Mouse (Mus musculus): ENCODE measurements around the gene Tmem186.

The Tmem186 gene

GRCm38 (mm10) chr16:8667814-8668213 is 30.3 kb upstream of the Tmem186 start:
- no peak for DNase-seq (ENCODE audit: extremely low spot score, low read depth, low spot score)

GRCm38 (mm10) chr16:8667261-8667660 is 29.7 kb upstream of the Tmem186 start:
- no peak for DNase-seq (ENCODE audit: extremely low spot score, low read depth, low spot score)

GRCm38 (mm10) chr16:8666452-8666851 is 28.9 kb upstream of the Tmem186 start:
- DNase-seq (ENCODE audit: extremely low spot score, low read depth, low spot score): no peak

- no peak for DNase-seq (ENCODE audit: extremely low spot score, low read depth, low spot score)
Observed at GRCm38 (mm10) chr16:8665367-8665766, 27.9 kb upstream of the Tmem186 start.

- DNase-seq (ENCODE audit: extremely low spot score, low read depth, low spot score): no peak
Observed at GRCm38 (mm10) chr16:8663606-8664539, 26.4 kb upstream of the Tmem186 start.

GRCm38 (mm10) chr16:8663022-8663421 is 25.5 kb upstream of the Tmem186 start:
- DNase-seq (ENCODE audit: extremely low spot score, low read depth, low spot score): no peak

GRCm38 (mm10) chr16:8658764-8659163 is 21.3 kb upstream of the Tmem186 start:
- no peak for DNase-seq (ENCODE audit: extremely low spot score, low read depth, low spot score)

- DNase-seq (ENCODE audit: extremely low spot score, low read depth, low spot score): no peak
Observed at GRCm38 (mm10) chr16:8658349-8658748, 20.8 kb upstream of the Tmem186 start.

GRCm38 (mm10) chr16:8656256-8656655 is 18.7 kb upstream of the Tmem186 start:
- no peak for DNase-seq (ENCODE audit: extremely low spot score, low read depth, low spot score)

GRCm38 (mm10) chr16:8655599-8655998 is 18.1 kb upstream of the Tmem186 start:
- DNase-seq (ENCODE audit: extremely low spot score, low read depth, low spot score): no peak

- no peak for DNase-seq (ENCODE audit: extremely low spot score, low read depth, low spot score)
Observed at GRCm38 (mm10) chr16:8655108-8655507, 17.6 kb upstream of the Tmem186 start.

GRCm38 (mm10) chr16:8650007-8650406 is 12.5 kb upstream of the Tmem186 start:
- no peak for DNase-seq (ENCODE audit: extremely low spot score, low read depth, low spot score)

GRCm38 (mm10) chr16:8645546-8645945 is 8.0 kb upstream of the Tmem186 start:
- DNase-seq (ENCODE audit: extremely low spot score, low read depth, low spot score): no peak

- no peak for DNase-seq (ENCODE audit: extremely low spot score, low read depth, low spot score)
Observed at GRCm38 (mm10) chr16:8643855-8644254, 6.3 kb upstream of the Tmem186 start.

- DNase-seq (ENCODE audit: extremely low spot score, low read depth, low spot score): no peak
Observed at GRCm38 (mm10) chr16:8639466-8640191, 2.1 kb upstream of the Tmem186 start.

- no peak for DNase-seq (ENCODE audit: extremely low spot score, low read depth, low spot score)
Observed at GRCm38 (mm10) chr16:8638131-8638530, 619 bp upstream of the Tmem186 start.

GRCm38 (mm10) chr16:8636867-8637216 is 670 bp downstream of the Tmem186 start:
- DNase-seq (ENCODE audit: extremely low spot score, low read depth, low spot score): no peak

- no peak for DNase-seq (ENCODE audit: extremely low spot score, low read depth, low spot score)
Observed at GRCm38 (mm10) chr16:8631428-8631827, 6.1 kb downstream of the Tmem186 start.

GRCm38 (mm10) chr16:8630419-8630818 is 7.1 kb downstream of the Tmem186 start:
- no peak for DNase-seq (ENCODE audit: extremely low spot score, low read depth, low spot score)

GRCm38 (mm10) chr16:8620315-8621115 is 17.0 kb downstream of the Tmem186 start:
- no peak for DNase-seq (ENCODE audit: extremely low spot score, low read depth, low spot score)

- no peak for DNase-seq (ENCODE audit: extremely low spot score, low read depth, low spot score)
Observed at GRCm38 (mm10) chr16:8619659-8620314, 17.7 kb downstream of the Tmem186 start.

Data from hindlimb bud, embryonic 11.5 days (tissue).